Mouse (Mus musculus) hindbrain, embryonic 11.5 days (tissue): ENCODE data around the gene Elf3. TPM values are rescaled to one million over a fixed set of nuclear protein-coding genes. Genes with fewer than 3 reads are reported as not detected.

Experiments used
- ATAC-seq: fragments of 200-750 bp; cut with Nextera tagmentation; 2 replicates; pipeline ENCODE4 v1.8.0; 2017; ENCODE audit warnings: mild to moderate bottlenecking, moderate TSS enrichment, moderate library complexity; ENCODE audit not compliant: low FRiP score
- DNase-seq: peaks from one replicate; pipeline ENCODE4 v3.0.0-alpha.2; 2015; ENCODE audit warnings: low spot score
- H3K27ac ChIP-seq: fragments of 300-500 bp; sonication (generic); 2 replicates; pipeline ENCODE4 v1.5.1; 2014; ENCODE audit warnings: mild to moderate bottlenecking, low read depth, low read length
- H3K27me3 ChIP-seq: fragments of 300-500 bp; sonication (generic); 2 replicates; pipeline ENCODE4 v1.6.1; 2014; ENCODE audit warnings: mild to moderate bottlenecking, low read length, moderate library complexity, mixed read lengths; ENCODE audit not compliant: control insufficient read depth, insufficient read depth
- H3K36me3 ChIP-seq: fragments of 300-500 bp; sonication (generic); 2 replicates; pipeline ENCODE4 v1.6.1; 2014; ENCODE audit warnings: mild to moderate bottlenecking, low read length, moderate library complexity, mixed read lengths; ENCODE audit not compliant: control insufficient read depth, insufficient read depth
- H3K4me1 ChIP-seq: fragments of 300-500 bp; sonication (generic); replicated peaks from 2 replicates; pipeline ENCODE4 v1.6.1; 2014; ENCODE audit warnings: low read length, mixed read lengths; ENCODE audit not compliant: control insufficient read depth, insufficient read depth
- H3K4me2 ChIP-seq: fragments of 300-500 bp; sonication (generic); replicated peaks from 2 replicates; pipeline ENCODE4 v1.6.1; 2014; ENCODE audit warnings: mild to moderate bottlenecking, low read depth, low read length
- H3K4me3 ChIP-seq: fragments of 300-500 bp; sonication (generic); 2 replicates; pipeline ENCODE4 v1.5.1; 2014; ENCODE audit warnings: low read depth, low read length
- H3K9ac ChIP-seq: fragments of 300-500 bp; sonication (generic); 2 replicates; pipeline ENCODE4 v1.6.1; 2014; ENCODE audit warnings: low read depth, low read length
- H3K9me3 ChIP-seq: fragments of 300-500 bp; sonication (generic); 2 replicates; pipeline ENCODE4 v1.6.1; 2016; ENCODE audit warnings: low read length; ENCODE audit not compliant: control insufficient read depth
- WGBS: fragments of 180-500 bp; shearing (Covaris S2); extraction: QIAGEN DNeasy Blood & Tissue Kit; methylation state at CpG from one replicate; pipeline ENCODE4 v1.1.7; 2014; 5-methylcytosine and 5-hydroxymethylcytosine counted together
- polyA plus RNA-seq: library from polyadenylated mRNA; unstranded; fragments of >200 nt; fragmentation: Nextera tagmentation; extraction: Ambion mirVana; gene quantifications from 2 replicates; pipeline ENCODE4 v1.2.1, GENCODE M21; 2014

The Elf3 gene
- polyA plus RNA-seq, 1 experiment from 2014 or later: 0.73 TPM

- no peak overlapping the region for H3K4me3 ChIP-seq
- ATAC-seq (no peak), DNase-seq (no peak)
- H3K4me1 ChIP-seq: no peaks in the 10 kb centered on the region
- no peak overlapping the region for H3K9ac ChIP-seq
- H3K36me3 ChIP-seq: no peaks in the 10 kb centered on the region
- H3K4me2 ChIP-seq: no peak overlapping the region
- 91% methylated on average over 9 of the region's 9 CpGs for WGBS
- no peaks in the 10 kb centered on the region for H3K9me3 ChIP-seq
- H3K27me3 ChIP-seq: no peaks in the 10 kb centered on the region
- H3K27ac ChIP-seq: no peak overlapping the region
These were observed 13.0 kb upstream of the Elf3 start for GRCm38 (mm10) chr1:135271371-135271770.

GRCm38 (mm10) chr1:135267663-135268446, 9.5 kb upstream of the Elf3 start:
- Histone ChIP-seq H3K4me1 (no peaks in the 10 kb centered on the region), H3K27ac (no peak overlapping the region), H3K27me3 (no peaks in the 10 kb centered on the region), H3K9ac (no peak overlapping the region), H3K36me3 (0 out of 2 replicates have a peak, but pooled peaks cover 2% of the 10 kb centered on the region), H3K4me3 (no peak overlapping the region), H3K9me3 (no peaks in the 10 kb centered on the region), H3K4me2 (no peak overlapping the region)
- ATAC-seq: no peak
- WGBS: 89% methylated on average over 10 of the region's 10 CpGs
- DNase-seq: no peak

GRCm38 (mm10) chr1:135265834-135266233, 7.5 kb upstream of the Elf3 start:
- no peak for DNase-seq
- Histone ChIP-seq H3K27me3 (no peaks in the 10 kb centered on the region), H3K27ac (no peak overlapping the region), H3K4me1 (no peaks in the 10 kb centered on the region), H3K36me3 (0 out of 2 replicates have a peak, but pooled peaks cover 2% of the 10 kb centered on the region), H3K4me3 (no peak overlapping the region), H3K9ac (no peak overlapping the region), H3K9me3 (no peaks in the 10 kb centered on the region), H3K4me2 (no peak overlapping the region)
- WGBS: 83% methylated on average over 5 of the region's 5 CpGs
- no peak for ATAC-seq

- H3K27me3 ChIP-seq: peaks cover 2% of the 10 kb centered on the region; the same call in 1 of the 2 replicates
- H3K9me3 ChIP-seq: no peaks in the 10 kb centered on the region
- ATAC-seq (no peak), DNase-seq (no peak)
- no peak overlapping the region for H3K27ac ChIP-seq
- H3K4me3 ChIP-seq: no peak overlapping the region
- WGBS: 85% methylated on average over 9 of the region's 9 CpGs
- peaks cover 5% of the 10 kb centered on the region for H3K4me1 ChIP-seq
- H3K9ac ChIP-seq: no peak overlapping the region
- no peak overlapping the region for H3K4me2 ChIP-seq
- 0 out of 2 replicates have a peak, but pooled peaks cover 2% of the 10 kb centered on the region for H3K36me3 ChIP-seq
These were observed 4.9 kb upstream of the Elf3 start for GRCm38 (mm10) chr1:135263316-135263715.

- no peak for DNase-seq
- ATAC-seq: no peak
- H3K36me3 ChIP-seq: 0 out of 2 replicates have a peak, but pooled peaks cover 2% of the 10 kb centered on the region
- 91% methylated on average over 3 of the region's 3 CpGs for WGBS
- H3K9ac ChIP-seq: no peak overlapping the region
- no peak overlapping the region for H3K4me2 ChIP-seq
- H3K27me3 ChIP-seq: peaks cover 2% of the 10 kb centered on the region; the same call in 1 of the 2 replicates
- H3K4me1 ChIP-seq: peaks cover 7% of the 10 kb centered on the region
- no peak overlapping the region for H3K27ac ChIP-seq
- H3K9me3 ChIP-seq: no peaks in the 10 kb centered on the region
- no peak overlapping the region for H3K4me3 ChIP-seq
These were observed 4.0 kb upstream of the Elf3 start for GRCm38 (mm10) chr1:135262329-135262728.

- Histone ChIP-seq H3K27ac (no peak overlapping the region), H3K4me2 (no peak overlapping the region), H3K36me3 (0 out of 2 replicates have a peak, but pooled peaks cover 2% of the 10 kb centered on the region), H3K27me3 (peaks cover 2% of the 10 kb centered on the region; the same call in 1 of the 2 replicates), H3K9me3 (no peaks in the 10 kb centered on the region), H3K9ac (no peak overlapping the region), H3K4me3 (no peak overlapping the region), H3K4me1 (peaks cover 7% of the 10 kb centered on the region)
- DNase-seq (no peak), ATAC-seq (no peak)
- WGBS: 73% methylated on average over 6 of the region's 6 CpGs
These were observed 2.6 kb upstream of the Elf3 start for GRCm38 (mm10) chr1:135260931-135261330.

- Histone ChIP-seq H3K4me1 (peaks cover 7% of the 10 kb centered on the region), H3K4me2 (peak overlapping the region; percentile 49), H3K9me3 (no peaks in the 10 kb centered on the region), H3K4me3 (0 out of 2 replicates have a peak overlapping the region, but pooled peaks have one; percentile 14), H3K9ac (peak overlapping the region; percentile 41; the same call in 1 of the 2 replicates), H3K36me3 (no peaks in the 10 kb centered on the region), H3K27ac (no peak overlapping the region), H3K27me3 (peaks cover 2% of the 10 kb centered on the region; the same call in 1 of the 2 replicates)
- ATAC-seq (peak; percentile 58), DNase-seq (peak; percentile 91)
- 1% methylated on average over 10 of the region's 10 CpGs for WGBS
These were observed 714 bp upstream of the Elf3 start for GRCm38 (mm10) chr1:135259128-135259436.

- peaks cover 7% of the 10 kb centered on the region for H3K4me1 ChIP-seq
- WGBS: 74% methylated on average over 6 of the region's 6 CpGs
- H3K27ac ChIP-seq: no peak overlapping the region
- no peak overlapping the region for H3K4me3 ChIP-seq
- no peaks in the 10 kb centered on the region for H3K36me3 ChIP-seq
- DNase-seq (no peak), ATAC-seq (no peak)
- H3K9ac ChIP-seq: no peak overlapping the region
- H3K27me3 ChIP-seq: peaks cover 2% of the 10 kb centered on the region; the same call in 1 of the 2 replicates
- no peaks in the 10 kb centered on the region for H3K9me3 ChIP-seq
- no peak overlapping the region for H3K4me2 ChIP-seq
These were observed 2.1 kb downstream of the Elf3 start for GRCm38 (mm10) chr1:135256299-135256698.

GRCm38 (mm10) chr1:135252854-135253253, 5.5 kb downstream of the Elf3 start:
- Histone ChIP-seq H3K4me3 (no peak overlapping the region), H3K27me3 (0 out of 2 replicates have a peak, but pooled peaks cover 2% of the 10 kb centered on the region), H3K36me3 (no peaks in the 10 kb centered on the region), H3K9ac (no peak overlapping the region), H3K27ac (no peak overlapping the region), H3K4me2 (no peak overlapping the region), H3K9me3 (no peaks in the 10 kb centered on the region), H3K4me1 (no peaks in the 10 kb centered on the region)
- ATAC-seq (no peak), DNase-seq (no peak)
- 56% methylated on average over 4 of the region's 4 CpGs for WGBS
